Mouse (Mus musculus) erythroblast, embryonic 14.5 days (primary cell): ENCODE data around the gene Egflam.

Experiments used
- GATA1 ChIP-seq: IDR thresholded peaks from 2 replicates; pipeline ENCODE4 v1.6.1; 2012; ENCODE audit warnings: low read length, inconsistent platforms, mixed read lengths
- TAL1 ChIP-seq: IDR thresholded peaks from 3 replicates; pipeline ENCODE4 v1.6.1; 2012; ENCODE audit warnings: low read length, inconsistent platforms, mixed read lengths

- TF ChIP-seq GATA1: no peak
- TF ChIP-seq TAL1: no peak
Measured at GRCm38 (mm10) chr15:7202981-7203380, 195.2 kb downstream of the Egflam start.
